Mouse (Mus musculus) lung, adult 2 months (tissue): ENCODE results near the gene Tarbp2.

Source experiments
- CTCF ChIP-seq: fragments of 200-500 bp; IDR thresholded peaks from 2 replicates; pipeline ENCODE4 v1.5.1; 2011; ENCODE audit warnings: mild to moderate bottlenecking, low read length, control low read depth; ENCODE audit not compliant: insufficient read depth
- POLR2A ChIP-seq: fragments of 200-500 bp; IDR thresholded peaks from 2 replicates; pipeline ENCODE4 v1.6.1; 2011; ENCODE audit warnings: low read depth, mild to moderate bottlenecking, control low read depth, low read length, borderline replicate concordance; ENCODE audit errors: extremely low read depth

DNA sequence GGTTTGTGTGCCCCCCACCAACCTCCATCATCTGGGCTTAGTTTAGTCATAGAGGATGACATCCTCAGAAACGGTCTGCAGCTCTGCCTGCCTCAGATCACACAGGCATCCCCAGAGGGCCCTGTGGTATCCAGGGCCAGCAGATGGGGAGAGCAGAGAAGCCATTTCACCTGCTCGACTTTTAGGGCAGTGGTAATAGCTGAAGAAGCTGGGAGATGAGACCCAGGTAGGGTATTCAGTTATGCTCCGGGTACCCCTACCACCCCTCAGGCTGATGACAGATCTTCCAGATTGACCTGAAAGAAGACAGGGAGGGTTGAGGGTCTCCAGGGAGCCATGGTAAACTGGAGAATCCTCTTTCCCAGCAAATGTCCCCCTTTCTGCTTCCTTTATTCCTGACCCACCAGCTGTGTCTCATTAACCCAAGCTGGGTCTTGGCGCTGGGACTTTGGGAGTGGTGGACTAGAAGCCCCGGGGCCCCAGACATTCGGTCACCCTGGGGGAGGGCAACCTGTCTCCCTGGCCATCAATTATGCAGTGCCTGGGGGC, 6.6 kb upstream of the Tarbp2 start:
- no peak for TF ChIP-seq CTCF
- TF ChIP-seq POLR2A, result no peak
